Mouse (Mus musculus) right cerebral cortex, postnatal 36 days (tissue): ENCODE data around the gene Serpinb6a.

Source experiments
- DNase-seq, 2 experiments: peaks; one replicate each; pipeline ENCODE4 v3.0.0; 2022; ENCODE audit warnings: low spot score in 2 of 2, mixed read lengths in 1 of 2

Gene Serpinb6a

DNA sequence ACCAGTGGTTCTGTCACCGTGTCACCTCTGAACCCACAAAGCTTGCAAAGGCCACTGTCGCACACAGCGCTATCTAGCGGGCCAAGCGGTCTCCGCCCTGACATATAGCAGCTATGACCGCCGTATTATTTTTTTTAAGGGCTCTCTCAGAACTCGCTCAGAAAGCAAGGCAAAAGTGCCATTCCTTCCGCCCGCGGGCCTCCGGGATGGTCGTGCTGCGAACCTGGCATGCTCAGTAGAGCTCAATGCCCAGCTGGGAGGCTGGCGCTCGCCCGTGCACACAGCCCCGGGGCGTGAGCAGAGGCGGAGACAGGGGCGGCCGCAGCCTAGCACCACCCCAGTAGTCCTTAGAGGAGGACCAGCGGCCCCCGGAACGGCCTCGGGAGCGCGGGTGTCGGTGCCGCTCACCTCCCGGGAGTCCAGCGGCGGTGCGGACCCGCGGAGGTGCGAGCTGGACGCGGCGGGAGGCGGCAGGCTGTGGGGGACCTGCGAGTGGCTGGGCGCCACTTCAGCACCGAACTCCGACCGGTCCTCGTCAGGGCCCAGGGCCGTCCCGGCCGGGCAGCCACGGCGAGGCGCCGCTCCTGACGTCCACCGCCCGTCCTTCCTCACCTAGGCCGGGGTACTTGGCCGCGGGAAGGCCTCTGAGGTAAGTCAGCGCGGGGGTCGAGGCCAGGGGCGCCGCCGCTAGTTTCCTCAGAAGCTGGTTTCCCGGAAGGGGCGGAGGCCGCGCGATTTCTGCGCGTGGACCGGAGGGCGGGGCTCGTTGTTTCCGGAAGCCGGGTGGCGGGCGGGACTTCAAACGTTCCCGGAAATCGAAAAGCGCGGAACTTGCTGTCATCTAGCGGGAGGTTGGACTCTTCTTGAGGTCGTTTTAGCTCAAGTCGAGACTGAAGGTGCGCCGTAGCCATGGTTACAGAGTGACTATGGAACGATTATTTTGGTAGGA, at the start of gene Serpinb6a, which contains the start of gene Ripk1:
TSS of gene Serpinb6a (minus strand) at position 737 of the 949 bp plus-strand sequence.
TSS of gene Ripk1 (plus strand) at position 306 of the 949 bp plus-strand sequence.
- DNase-seq: peak; percentile 88

DNA sequence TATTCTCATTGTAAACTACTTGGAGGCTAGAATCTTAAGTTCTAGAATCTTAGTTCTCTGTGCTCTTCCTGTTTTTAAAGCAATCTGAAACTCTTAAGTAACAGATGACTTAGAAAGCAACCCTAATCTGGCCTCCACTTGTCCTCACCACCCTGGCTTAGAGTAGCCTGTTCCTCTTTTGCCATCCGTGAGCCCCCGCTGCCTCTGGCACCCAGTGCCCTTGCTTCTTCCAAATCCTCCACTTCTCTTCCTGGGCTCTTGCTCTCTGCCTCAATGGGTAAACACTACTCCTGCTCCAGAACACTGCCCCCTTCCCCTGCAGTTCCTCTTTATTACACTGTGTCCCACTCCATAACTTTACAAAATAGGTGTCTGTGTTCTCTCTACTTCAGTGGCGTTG, 49.1 kb upstream of the Serpinb6a start:
- no peak for DNase-seq

DNA sequence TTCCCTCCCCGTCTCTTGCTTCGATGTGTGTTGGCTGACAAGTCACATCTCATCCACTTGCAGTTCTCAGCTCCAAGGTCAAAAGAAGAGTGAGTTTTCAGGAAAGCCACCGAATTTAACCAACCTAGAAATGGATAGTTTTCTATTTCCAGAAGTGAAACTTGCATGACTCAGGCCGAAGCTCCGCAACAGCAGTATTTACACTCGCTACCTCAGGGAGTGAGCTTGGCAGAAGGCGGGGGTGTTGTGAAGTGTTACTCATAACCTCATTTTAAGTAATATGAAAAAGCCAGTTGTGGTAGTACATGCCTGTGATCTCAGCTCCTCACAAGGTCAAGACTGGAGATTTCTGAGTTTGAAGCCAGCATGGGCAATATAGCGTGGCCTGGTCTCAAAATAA, 47.9 kb upstream of the Serpinb6a start:
- DNase-seq: peak; percentile 56 to 74

DNA sequence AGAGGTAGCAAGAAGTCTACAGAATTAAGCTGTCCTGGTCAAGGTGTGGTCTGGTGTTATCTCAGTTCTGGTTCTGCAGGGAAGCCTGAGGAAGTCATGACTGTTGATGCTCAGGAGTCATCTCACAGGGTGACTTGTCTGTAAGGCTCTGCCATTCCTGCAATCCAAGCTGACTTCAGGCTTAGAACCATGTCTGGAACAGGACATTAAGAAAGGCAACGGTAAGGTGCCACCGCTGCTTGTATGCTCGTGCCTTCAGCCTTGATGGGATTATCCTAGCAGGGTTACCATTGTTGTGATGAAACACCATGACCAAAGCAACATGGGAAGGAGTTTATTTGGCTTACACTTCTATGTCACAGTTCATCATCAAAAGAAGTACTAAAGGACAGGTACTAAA, 44.9 kb upstream of the Serpinb6a start:
- no peak for DNase-seq

DNA sequence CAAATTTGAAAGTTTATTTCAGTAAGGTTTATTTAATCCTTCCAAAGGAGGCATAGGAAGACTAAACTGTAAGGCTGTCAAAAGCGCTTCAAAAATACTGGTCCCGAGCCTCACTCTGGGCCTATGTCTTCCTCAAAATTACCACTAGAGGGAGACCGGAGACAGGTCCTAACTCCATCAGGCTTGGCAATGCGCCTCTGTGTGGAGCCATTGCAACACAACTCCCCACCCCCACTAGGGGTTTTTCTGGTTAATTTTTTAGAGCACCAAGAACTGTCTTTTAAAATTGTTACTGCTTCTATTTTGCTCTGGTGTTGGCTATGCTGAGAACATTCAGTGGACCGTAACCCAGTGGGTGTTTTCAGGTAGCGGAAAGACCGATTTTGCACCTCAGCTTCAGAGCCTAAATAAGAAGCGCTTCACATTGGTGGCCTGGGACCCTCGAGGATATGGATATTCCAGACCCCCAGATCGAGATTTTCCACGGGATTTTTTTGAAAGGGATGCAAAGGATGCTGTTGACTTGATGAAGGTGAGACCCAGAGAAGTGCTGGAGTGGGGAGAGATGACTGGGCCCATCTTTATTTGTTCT, 43.9 kb upstream of the Serpinb6a start:
- DNase-seq: peak; percentile 72

DNA sequence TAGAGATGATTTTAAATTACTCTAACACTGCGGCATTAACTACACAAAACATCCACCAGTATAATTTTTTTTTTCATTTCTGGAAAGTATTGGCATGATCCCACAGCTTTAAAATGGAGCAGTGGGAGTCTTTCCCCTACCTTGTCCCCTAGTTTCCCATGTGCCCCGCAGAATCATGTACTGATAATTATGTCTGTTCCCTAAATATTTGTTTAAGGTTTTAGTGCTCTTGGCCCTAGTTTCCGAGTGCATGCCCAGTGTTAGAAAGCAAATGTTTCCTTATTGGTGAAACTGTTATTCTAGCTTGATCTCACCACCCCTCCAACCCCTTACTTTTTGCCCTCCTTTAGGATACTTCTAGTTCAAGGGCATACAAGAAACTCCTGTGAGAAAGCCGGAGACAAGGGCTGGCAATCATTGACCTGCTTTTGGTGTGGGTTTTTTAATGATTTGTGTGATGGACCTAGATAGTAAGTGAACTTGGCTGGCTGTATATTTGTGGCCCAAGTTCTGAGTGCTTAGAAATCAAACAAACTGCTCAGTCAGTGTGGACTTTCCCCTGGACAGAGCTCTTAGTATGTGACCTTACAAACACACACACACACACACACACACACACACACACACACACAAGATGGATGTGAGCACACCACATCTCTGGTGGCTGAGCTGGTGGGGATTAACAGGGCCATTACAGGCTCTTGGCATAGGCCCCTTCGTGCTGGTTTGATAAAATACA, 43.1 kb upstream of the Serpinb6a start:
- no peak for DNase-seq

DNA sequence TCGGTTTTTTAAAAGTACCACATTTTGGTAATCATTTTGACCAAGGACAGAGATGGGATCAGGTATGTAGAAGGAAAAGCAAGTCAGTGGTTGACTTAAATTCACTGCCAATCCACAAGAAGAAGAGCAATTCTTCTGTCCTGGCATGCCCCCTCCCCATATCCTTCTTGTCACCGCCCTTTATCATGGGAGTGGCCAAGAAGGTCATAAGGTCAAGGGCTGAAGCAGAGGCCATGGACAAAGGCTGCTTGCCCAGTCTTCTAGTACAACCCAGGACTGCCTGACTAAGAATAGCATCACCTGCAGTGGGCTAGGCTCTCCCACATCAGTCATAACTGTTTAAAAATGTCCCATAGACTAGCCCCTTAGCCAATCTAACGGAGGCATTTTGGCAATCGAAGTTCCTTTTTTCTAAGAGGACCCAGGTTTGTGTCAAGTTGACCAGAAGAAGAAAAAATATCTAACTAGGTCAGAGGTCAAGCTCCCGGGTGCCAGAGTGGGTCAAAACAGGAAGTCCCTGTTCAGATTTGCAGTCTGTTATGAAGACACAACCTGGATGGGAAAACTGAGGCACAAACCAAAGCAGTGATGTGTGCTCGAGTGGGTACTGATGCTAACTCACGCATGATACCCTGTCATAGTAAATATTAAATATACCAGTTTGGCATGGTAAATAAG, 41.3 kb upstream of the Serpinb6a start:
- DNase-seq: no peak

DNA sequence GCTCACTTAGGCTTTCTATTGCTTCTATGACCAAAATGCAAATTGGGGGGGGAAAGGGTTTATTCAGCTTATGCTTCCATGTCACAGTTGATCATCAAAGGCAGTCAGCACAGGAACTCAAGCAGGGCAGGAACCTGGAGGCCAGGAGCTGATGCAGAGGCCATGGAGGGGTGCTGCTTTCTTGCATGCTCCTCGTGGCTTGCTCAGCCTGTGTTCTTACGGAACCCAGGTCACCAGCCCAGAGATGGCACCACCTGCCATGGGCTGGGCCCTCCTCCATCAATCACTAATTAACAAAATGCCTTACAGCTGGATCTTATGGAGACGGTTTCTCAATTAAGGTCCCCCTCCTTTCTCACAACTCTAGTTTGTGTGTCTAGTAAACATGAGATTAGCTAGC, 37.5 kb upstream of the Serpinb6a start:
- DNase-seq: no peak

DNA sequence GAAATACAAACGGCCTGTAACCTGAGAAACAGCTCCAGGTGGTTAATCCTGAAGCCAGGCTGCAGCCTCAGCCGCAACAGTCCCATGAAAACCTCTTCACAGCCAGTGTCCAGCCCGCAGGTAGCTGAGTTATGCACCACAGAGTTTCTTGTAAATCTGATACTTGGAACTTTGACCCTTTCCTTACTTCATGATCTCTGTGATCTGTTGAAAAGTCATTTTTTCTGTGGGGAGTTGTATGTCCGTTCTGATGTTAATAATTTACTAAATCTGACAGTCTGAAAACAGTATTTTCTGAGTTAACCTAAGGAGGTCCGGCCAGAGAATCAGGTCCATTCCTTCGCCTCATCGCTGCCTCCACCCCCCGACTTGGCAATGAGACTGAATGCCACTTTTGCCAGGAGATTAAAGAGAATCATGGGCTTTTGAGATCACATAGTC, 36.3 kb upstream of the Serpinb6a start:
- no peak for DNase-seq

DNA sequence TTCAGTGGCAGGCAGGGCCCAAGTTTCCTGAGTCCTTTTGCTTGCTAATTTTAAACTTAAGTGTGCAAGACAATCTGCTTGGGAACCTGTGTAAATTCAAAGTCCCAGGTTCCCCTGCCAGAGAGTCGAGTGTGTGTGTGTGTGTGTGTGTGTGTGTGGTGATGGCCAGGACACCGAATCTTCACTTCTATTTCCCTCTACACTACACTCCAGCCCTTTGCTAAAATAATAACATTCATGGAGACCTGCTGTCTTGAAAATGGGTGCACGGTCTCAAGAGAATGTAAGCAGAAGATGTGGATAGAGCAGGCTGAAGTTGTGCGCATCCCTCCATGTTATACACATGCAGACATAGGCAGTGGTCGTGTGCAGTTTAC, 35.5 kb upstream of the Serpinb6a start:
- no peak for DNase-seq

DNA sequence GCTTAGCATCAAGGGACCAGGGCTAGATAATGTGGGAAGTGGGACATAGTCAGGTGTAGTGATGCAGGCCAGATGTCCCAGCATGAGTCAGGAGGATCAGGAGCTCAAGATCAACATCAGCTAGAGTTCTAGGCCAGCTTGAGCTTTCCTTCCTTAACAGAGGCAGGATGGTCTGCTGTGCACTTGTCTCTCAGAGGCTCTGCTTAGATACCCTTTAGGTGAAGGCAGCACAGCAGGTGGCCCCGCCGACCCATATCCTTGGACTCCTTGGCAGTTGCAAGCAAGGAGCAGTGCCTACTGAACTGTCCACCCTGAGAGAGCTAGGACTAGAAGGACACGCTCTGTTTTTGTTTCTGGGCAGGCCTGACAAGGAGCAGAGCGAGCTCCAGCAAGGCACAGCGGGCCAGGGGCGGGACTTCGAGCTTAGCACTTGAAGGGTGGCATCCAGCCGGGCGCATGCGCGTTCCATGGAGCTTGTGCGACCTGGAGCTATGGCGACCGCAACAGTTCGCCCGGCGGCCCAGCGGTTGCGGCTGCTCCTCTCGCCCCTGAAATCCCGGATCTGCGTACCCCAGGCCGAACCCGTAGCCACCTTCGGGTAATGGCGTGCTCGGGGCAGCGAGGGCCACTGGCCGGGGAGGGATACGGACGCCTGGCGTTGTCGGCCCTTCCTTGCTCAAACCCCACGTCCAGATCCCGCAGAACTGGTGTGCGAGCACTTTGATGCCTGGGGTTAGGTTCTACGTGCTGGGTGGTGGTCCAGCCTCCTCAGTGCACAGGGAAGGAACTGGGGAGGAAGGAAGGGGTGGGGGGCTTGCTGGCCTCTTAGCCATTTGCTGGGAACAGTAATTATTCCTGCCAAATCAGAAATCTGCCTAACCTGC, 34.8 kb upstream of the Serpinb6a start, which contains the start of gene Bphl:
TSS of gene Bphl (plus strand) at position 426 of the 884 bp plus-strand sequence.
- DNase-seq: peak; percentile 91

DNA sequence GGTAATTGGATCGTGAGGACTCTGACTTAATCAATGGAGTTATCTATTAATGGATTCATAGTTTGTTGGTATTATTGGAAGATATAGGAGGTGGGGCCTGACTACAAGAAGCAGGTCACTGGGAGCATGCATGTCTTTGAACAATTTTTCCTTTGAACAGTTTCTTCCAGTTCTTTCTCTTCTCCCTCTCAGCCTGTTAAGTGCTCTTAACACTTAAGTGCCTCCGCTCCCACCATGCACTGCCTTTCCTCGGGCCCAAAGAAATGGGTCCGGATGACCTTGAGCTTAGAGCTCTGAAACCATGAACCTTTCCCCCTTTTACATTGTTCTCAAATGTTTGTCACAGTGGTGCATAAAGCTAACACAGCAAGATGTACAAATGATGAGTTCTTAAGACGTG, 34.1 kb upstream of the Serpinb6a start:
- DNase-seq: no peak

DNA sequence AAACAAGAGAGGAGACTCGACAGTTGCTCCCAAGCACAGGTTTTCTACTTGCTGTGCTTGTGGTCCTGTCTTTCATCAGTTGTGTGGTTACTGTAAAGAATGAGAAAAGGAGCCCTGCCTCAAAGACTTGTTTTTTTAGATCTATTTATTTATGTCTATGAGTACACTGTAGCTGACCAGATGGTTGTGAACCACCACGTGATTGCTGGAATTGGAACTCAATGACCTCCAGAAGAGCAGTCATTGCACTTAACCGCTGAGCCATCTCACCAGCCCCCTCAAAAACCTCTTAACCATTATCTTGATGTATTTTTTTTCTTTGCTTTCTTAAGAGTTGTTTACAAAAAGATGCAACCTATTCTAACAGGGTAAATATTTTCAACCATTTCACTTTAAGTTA, 32.8 kb upstream of the Serpinb6a start:
- no peak for DNase-seq

DNA sequence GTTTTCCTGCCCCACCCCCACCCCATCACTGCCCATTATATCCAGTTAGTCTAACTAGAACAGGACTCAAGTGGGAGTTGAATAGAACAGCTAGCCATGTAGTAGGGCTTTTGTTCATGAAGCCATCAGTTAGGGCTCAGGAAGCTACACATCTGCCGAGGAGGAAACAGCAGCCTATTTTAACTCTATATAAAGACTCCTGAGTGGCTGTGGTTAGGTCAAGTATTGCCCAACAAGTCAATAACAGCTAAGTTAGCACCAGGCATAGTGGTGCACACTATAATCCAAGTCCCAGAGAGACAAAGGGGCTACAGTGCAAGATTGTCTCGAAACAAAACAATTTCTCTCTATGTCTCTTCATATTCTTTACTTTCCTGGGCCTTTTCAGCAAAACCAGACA, 29.4 kb upstream of the Serpinb6a start:
- DNase-seq: no peak

DNA sequence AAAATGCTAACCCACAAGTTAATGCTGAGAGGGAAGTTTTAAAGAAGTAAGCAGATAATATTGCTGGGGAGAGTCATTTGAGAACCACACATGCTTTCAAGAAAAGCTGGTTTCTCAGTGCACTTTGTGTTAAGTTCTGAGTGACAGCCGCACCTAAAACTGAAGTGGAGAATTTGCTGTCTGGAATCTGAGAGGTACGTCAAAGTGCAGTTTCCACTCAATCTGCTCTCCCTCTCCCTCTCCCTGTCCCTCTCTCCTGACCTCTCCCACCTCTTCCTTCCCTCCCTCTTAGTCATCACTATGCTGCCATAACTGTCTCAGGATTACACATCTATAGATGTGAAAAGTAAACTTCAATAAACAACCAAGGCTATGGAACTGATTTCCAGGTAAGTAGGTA, 19.4 kb upstream of the Serpinb6a start:
- DNase-seq: no peak

DNA sequence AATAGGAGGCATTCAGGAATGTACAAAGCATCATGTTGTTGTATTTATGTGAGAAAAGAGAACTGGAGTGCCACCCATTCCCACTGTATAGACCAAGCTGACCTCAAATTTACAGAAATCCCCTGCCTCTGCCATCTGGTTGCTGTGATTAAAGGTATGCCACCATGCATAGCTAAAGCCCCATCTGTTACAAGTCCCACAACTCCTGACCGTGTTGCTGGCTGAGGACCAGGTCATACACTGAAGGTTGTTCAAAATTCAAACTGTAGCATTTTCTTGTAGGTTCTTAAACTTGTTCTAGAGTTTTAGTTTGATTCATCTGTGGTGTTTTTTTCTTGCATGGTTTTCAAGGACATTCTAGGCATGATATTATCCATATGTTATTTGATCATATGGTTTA, 15.9 kb upstream of the Serpinb6a start:
- DNase-seq: no peak

DNA sequence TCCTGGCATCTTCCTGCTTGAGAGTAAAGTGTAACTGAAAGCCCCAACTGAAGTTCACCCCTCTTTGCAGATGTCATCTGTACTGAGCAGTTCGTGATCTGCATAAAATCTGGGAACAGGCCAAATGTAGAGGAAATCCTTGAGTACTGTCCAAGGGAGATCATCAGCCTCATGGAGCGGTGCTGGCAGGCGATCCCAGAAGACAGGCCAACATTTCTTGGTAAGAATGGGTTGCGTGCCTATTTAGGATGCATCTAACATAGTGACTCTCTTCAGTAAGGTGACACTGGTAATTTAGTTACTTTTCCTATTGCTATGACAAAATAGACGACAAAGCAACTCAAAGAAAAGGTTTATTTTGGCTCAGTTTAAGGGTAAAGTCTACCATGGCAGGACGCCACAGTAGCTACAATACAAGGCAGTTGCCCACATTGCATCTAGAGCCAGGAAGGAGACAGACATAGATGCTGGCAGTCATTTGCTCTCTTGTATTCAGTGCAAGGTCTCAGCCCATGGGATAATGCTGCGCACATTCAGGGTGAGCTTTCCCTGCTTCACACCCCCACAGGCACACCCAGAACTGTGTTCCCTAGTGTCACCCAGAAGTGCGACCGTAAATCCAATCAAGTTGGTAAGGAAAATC, 14.5 kb upstream of the Serpinb6a start:
- DNase-seq: no peak

DNA sequence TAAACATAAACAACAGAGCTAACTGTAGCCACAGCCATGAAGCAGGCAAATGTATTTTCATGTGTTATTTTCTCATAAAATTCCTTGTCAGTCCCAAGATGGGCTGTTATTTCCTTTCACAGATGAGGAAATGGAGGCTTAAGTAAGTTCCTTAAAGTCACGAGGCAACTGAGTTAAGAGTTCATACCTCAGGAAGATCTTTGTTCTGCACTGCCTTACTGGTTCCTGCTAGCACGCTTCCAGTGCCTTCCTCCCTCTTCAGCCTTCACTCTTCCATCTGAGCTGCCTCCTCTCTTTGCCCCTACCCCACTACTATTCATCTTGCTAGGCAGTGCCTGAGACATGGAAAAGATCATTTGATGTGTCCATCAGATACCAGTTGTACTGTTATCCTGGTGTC, 4.6 kb upstream of the Serpinb6a start:
- no peak for DNase-seq

DNA sequence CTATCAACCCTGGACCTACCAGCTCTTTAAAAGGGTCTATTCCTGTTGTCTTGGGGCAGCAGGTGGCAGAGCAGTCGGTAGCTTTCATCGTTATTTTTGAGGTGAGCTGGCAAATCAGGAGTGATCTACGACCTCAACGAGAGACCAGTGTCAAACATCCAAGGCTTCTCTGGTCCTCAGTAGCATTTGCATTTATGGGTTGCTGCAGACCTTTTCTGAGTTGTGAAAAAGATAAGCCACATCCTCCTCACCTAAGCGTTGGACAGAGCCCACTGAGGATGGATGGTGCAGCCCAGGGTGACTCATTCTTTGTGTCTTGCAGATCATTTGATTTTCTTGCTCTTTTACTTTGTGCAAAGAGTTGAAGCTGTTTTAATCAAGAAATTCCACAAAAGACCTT, 464 bp upstream of the Serpinb6a start:
- DNase-seq: no peak

DNA sequence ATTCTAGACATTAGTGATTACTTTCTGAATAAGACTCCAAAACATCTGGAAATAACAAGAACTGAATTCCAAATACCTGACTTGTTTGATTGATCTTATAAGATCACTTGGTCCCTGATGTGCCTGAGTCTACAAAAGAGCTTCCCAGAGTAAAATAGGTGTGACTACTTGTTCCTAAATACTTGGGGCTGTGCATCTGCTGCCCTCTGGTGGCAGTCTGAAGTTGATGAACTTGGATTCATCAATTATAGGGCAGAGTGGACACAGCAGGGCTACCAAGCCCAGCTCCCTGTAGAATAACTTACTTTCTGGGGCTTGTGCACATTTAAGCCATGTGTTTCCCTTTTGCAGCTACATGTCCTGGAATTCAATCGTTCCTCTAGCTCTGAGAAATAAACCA, 7.4 kb downstream of the Serpinb6a start:
- DNase-seq: peak; percentile 25 to 47
